Mouse (Mus musculus) embryonic facial prominence, embryonic 14.5 days (tissue): ENCODE measurements around the gene Lrmp. TPM values are rescaled to one million over a fixed set of nuclear protein-coding genes. Genes with fewer than 3 reads are reported as not detected.
"Not testable (repeated sequence)": the region's sequence is repeated elsewhere in the genome, so short reads cannot be mapped to it uniquely, and the experiment has no call there.

Experiments used
- ATAC-seq: fragments of 200-750 bp; cut with Nextera tagmentation; 2 replicates; pipeline ENCODE4 v1.8.0; 2017; ENCODE audit warnings: low read depth, moderate number of reproducible peaks, moderate TSS enrichment
- DNase-seq: peaks from one replicate; pipeline ENCODE4 v3.0.0-alpha.2; 2015; ENCODE audit warnings: low spot score
- H3K27ac ChIP-seq: fragments of 300-500 bp; sonication (generic); replicated peaks from 2 replicates; pipeline ENCODE4 v1.5.1; 2014; ENCODE audit warnings: low read depth, mild to moderate bottlenecking, low read length, moderate library complexity
- H3K27me3 ChIP-seq: fragments of 300-500 bp; sonication (generic); replicated peaks from 2 replicates; pipeline ENCODE4 v1.6.1; 2014; ENCODE audit warnings: low read length; ENCODE audit not compliant: control insufficient read depth, insufficient read depth
- H3K36me3 ChIP-seq: fragments of 300-500 bp; sonication (generic); 2 replicates; pipeline ENCODE4 v1.6.1; 2014; ENCODE audit warnings: low read length, mixed read lengths; ENCODE audit not compliant: control insufficient read depth, insufficient read depth
- H3K4me1 ChIP-seq: fragments of 300-500 bp; sonication (generic); 2 replicates; pipeline ENCODE4 v1.6.1; 2014; ENCODE audit warnings: antibody characterized with exemption, low read length; ENCODE audit not compliant: control insufficient read depth, insufficient read depth
- H3K4me2 ChIP-seq: fragments of 300-500 bp; sonication (generic); 2 replicates; pipeline ENCODE4 v1.6.1; 2014; ENCODE audit warnings: low read depth, mild to moderate bottlenecking, low read length, moderate library complexity, mixed read lengths
- H3K4me3 ChIP-seq: fragments of 300-500 bp; sonication (generic); 2 replicates; pipeline ENCODE4 v1.5.1; 2014; ENCODE audit warnings: low read depth, mild to moderate bottlenecking, low read length
- H3K9ac ChIP-seq: fragments of 300-500 bp; sonication (generic); 2 replicates; pipeline ENCODE4 v1.6.1; 2014; ENCODE audit warnings: low read depth, mild to moderate bottlenecking, low read length, moderate library complexity, mixed read lengths
- H3K9me3 ChIP-seq: fragments of 300-500 bp; sonication (generic); 2 replicates; pipeline ENCODE4 v1.6.1; 2016; ENCODE audit warnings: low read length; ENCODE audit not compliant: control insufficient read depth
- WGBS: fragments of 180-500 bp; shearing (Covaris S2); extraction: QIAGEN DNeasy Blood & Tissue Kit; methylation state at CpG from one replicate; pipeline ENCODE4 v1.1.7; 2014; 5-methylcytosine and 5-hydroxymethylcytosine counted together
- polyA plus RNA-seq: library from polyadenylated mRNA; unstranded; fragments of >200 nt; fragmentation: Nextera tagmentation; extraction: Ambion mirVana; gene quantifications from 2 replicates; pipeline ENCODE4 v1.2.1, GENCODE M21; 2014

Gene Lrmp
- polyA plus RNA-seq, 1 experiment from 2014 or later, result 4.7 TPM

GRCm38 (mm10) chr6:145123136-145124060, 7.9 kb downstream of the Lrmp start:
- Histone ChIP-seq H3K4me3 (no peak overlapping the region), H3K27me3 (no peaks in the 10 kb centered on the region), H3K36me3 (no peaks in the 10 kb centered on the region), H3K4me1 (peaks cover 3% of the 10 kb centered on the region; the same call in 1 of the 2 replicates), H3K4me2 (no peak overlapping the region), H3K9me3 (0 out of 2 replicates have a peak, but pooled peaks cover 3% of the 10 kb centered on the region), H3K9ac (no peak overlapping the region), H3K27ac (no peak overlapping the region)
- WGBS, result 72% methylated on average over 11 of the region's 11 CpGs
- no peak for ATAC-seq
- DNase-seq, result no peak

GRCm38 (mm10) chr6:145124621-145125020, 9.2 kb downstream of the Lrmp start:
- no peaks in the 10 kb centered on the region for H3K36me3 ChIP-seq
- 73% methylated on average over 1 of the region's 1 CpGs for WGBS
- H3K4me3 ChIP-seq, result no peak overlapping the region
- H3K9me3 ChIP-seq, result 0 out of 2 replicates have a peak, but pooled peaks cover 3% of the 10 kb centered on the region
- H3K27ac ChIP-seq, result no peak overlapping the region
- H3K27me3 ChIP-seq, result no peaks in the 10 kb centered on the region
- H3K4me1 ChIP-seq, result peaks cover 3% of the 10 kb centered on the region; the same call in 1 of the 2 replicates
- ATAC-seq (no peak), DNase-seq (no peak)
- no peak overlapping the region for H3K9ac ChIP-seq
- no peak overlapping the region for H3K4me2 ChIP-seq

GRCm38 (mm10) chr6:145125591-145126113, 10.2 kb downstream of the Lrmp start:
- Histone ChIP-seq H3K4me2 (no peak overlapping the region), H3K9ac (no peak overlapping the region), H3K36me3 (no peaks in the 10 kb centered on the region), H3K9me3 (0 out of 2 replicates have a peak, but pooled peaks cover 3% of the 10 kb centered on the region), H3K4me3 (no peak overlapping the region), H3K27me3 (no peaks in the 10 kb centered on the region), H3K27ac (no peak overlapping the region), H3K4me1 (peaks cover 3% of the 10 kb centered on the region; the same call in 1 of the 2 replicates)
- WGBS, result 49% methylated on average over 7 of the region's 7 CpGs
- no peak for DNase-seq
- 0 out of 2 replicates have a peak, but pooled peaks have one; percentile 26 for ATAC-seq

GRCm38 (mm10) chr6:145127652-145128051, 12.2 kb downstream of the Lrmp start:
- no peak overlapping the region for H3K9ac ChIP-seq
- no peak overlapping the region for H3K4me3 ChIP-seq
- peaks cover 3% of the 10 kb centered on the region; the same call in 1 of the 2 replicates for H3K4me1 ChIP-seq
- 96% methylated on average over 3 of the region's 3 CpGs for WGBS
- no peak overlapping the region for H3K27ac ChIP-seq
- H3K4me2 ChIP-seq, result no peak overlapping the region
- H3K27me3 ChIP-seq, result no peaks in the 10 kb centered on the region
- no peaks in the 10 kb centered on the region for H3K36me3 ChIP-seq
- ATAC-seq (no peak), DNase-seq (no peak)
- H3K9me3 ChIP-seq, result 0 out of 2 replicates have a peak, but pooled peaks cover 3% of the 10 kb centered on the region

- DNase-seq, result no peak
These were observed 14.1 kb downstream of the Lrmp start for GRCm38 (mm10) chr6:145129563-145129962.

GRCm38 (mm10) chr6:145131991-145132390, 16.5 kb downstream of the Lrmp start:
- Histone ChIP-seq H3K4me3 (no peak overlapping the region), H3K36me3 (no peaks in the 10 kb centered on the region), H3K27me3 (no peaks in the 10 kb centered on the region), H3K27ac (no peak overlapping the region), H3K9me3 (0 out of 2 replicates have a peak, but pooled peaks cover 3% of the 10 kb centered on the region), H3K9ac (no peak overlapping the region), H3K4me2 (no peak overlapping the region), H3K4me1 (no peaks in the 10 kb centered on the region)
- no peak for DNase-seq
- 0 out of 2 replicates have a peak, but pooled peaks have one; percentile 22 for ATAC-seq
- 79% methylated on average over 5 of the region's 5 CpGs for WGBS

More at GRCm38 (mm10) chr6:145129563-145129962, 14.1 kb downstream of the Lrmp start:
- H3K9me3 ChIP-seq, result 0 out of 2 replicates have a peak, but pooled peaks cover 3% of the 10 kb centered on the region
- no peaks in the 10 kb centered on the region for H3K4me1 ChIP-seq
- ATAC-seq, result no peak
- H3K9ac ChIP-seq, result no peak overlapping the region
- no peak overlapping the region for H3K27ac ChIP-seq
- H3K36me3 ChIP-seq, result no peaks in the 10 kb centered on the region
- no peak overlapping the region for H3K4me3 ChIP-seq
- H3K4me2 ChIP-seq, result no peak overlapping the region
- H3K27me3 ChIP-seq, result no peaks in the 10 kb centered on the region
- 86% methylated on average over 4 of the region's 4 CpGs for WGBS

GRCm38 (mm10) chr6:145132969-145133368, 17.5 kb downstream of the Lrmp start:
- H3K27ac ChIP-seq, H3K9ac ChIP-seq, H3K4me1 ChIP-seq, H3K9me3 ChIP-seq, H3K4me2 ChIP-seq, H3K27me3 ChIP-seq, H3K4me3 ChIP-seq, DNase-seq, ATAC-seq, H3K36me3 ChIP-seq: not testable (repeated sequence)
- WGBS, result 61% methylated on average over 5 of the region's 5 CpGs

GRCm38 (mm10) chr6:145135295-145135694, 19.8 kb downstream of the Lrmp start:
- ATAC-seq, result no peak
- H3K27ac ChIP-seq, result no peak overlapping the region

More at GRCm38 (mm10) chr6:145135295-145135694, 19.8 kb downstream of the Lrmp start:
- H3K9me3 ChIP-seq, result no peaks in the 10 kb centered on the region
- no peak overlapping the region for H3K4me2 ChIP-seq
- no peak overlapping the region for H3K4me3 ChIP-seq
- WGBS, result 78% methylated on average over 3 of the region's 3 CpGs
- DNase-seq, result no peak
- no peaks in the 10 kb centered on the region for H3K36me3 ChIP-seq
- no peaks in the 10 kb centered on the region for H3K4me1 ChIP-seq
- no peaks in the 10 kb centered on the region for H3K27me3 ChIP-seq
- no peak overlapping the region for H3K9ac ChIP-seq
